Mouse (Mus musculus) lung, embryonic 16.5 days (tissue): ENCODE data around the gene Gpkow. TPM values are rescaled to one million over a fixed set of nuclear protein-coding genes. Genes with fewer than 3 reads are reported as not detected.

Experiments
- ATAC-seq: fragments of 200-750 bp; cut with Nextera tagmentation; 2 replicates; pipeline ENCODE4 v1.8.0; 2017; ENCODE audit warnings: low read depth, mild to moderate bottlenecking, moderate library complexity
- H3K27ac ChIP-seq: fragments of 300-500 bp; sonication (generic); 2 replicates; pipeline ENCODE4 v1.5.1; 2014; ENCODE audit warnings: mild to moderate bottlenecking, control low read depth, low read length
- H3K27me3 ChIP-seq: fragments of 300-500 bp; sonication (generic); 2 replicates; pipeline ENCODE4 v1.6.1; 2014; ENCODE audit warnings: low read depth, low read length, mixed read lengths; ENCODE audit not compliant: control insufficient read depth, insufficient read depth
- H3K36me3 ChIP-seq: fragments of 300-500 bp; sonication (generic); 2 replicates; pipeline ENCODE4 v1.6.1; 2014; ENCODE audit warnings: low read length; ENCODE audit not compliant: control insufficient read depth, insufficient read depth
- H3K4me1 ChIP-seq: fragments of 300-500 bp; sonication (generic); replicated peaks from 2 replicates; pipeline ENCODE4 v1.6.1; 2014; ENCODE audit warnings: low read length, mixed read lengths; ENCODE audit not compliant: control insufficient read depth, insufficient read depth
- H3K4me2 ChIP-seq: fragments of 300-500 bp; sonication (generic); 2 replicates; pipeline ENCODE4 v1.6.1; 2014; ENCODE audit warnings: low read depth, low read length, control low read depth
- H3K4me3 ChIP-seq: fragments of 300-500 bp; sonication (generic); 2 replicates; pipeline ENCODE4 v1.5.1; 2014; ENCODE audit warnings: mild to moderate bottlenecking, low read length, control low read depth
- H3K9ac ChIP-seq: fragments of 300-500 bp; sonication (generic); 2 replicates; pipeline ENCODE4 v1.6.1; 2014; ENCODE audit warnings: low read length, control low read depth
- H3K9me3 ChIP-seq: fragments of 300-500 bp; sonication (generic); 2 replicates; pipeline ENCODE4 v1.6.1; 2016; ENCODE audit warnings: low read length; ENCODE audit not compliant: control insufficient read depth
- WGBS: fragments of 180-500 bp; shearing (Covaris S2); extraction: QIAGEN DNeasy Blood & Tissue Kit; methylation state at CpG from one replicate; pipeline ENCODE4 v1.1.7; 2014; 5-methylcytosine and 5-hydroxymethylcytosine counted together
- polyA plus RNA-seq: library from polyadenylated mRNA; unstranded; fragments of >200 nt; fragmentation: Nextera tagmentation; extraction: Ambion mirVana; gene quantifications from 2 replicates; pipeline ENCODE4 v1.2.1, GENCODE M21; 2015

The Gpkow gene
- 51.6 and 51.8 TPM in 2 replicates for polyA plus RNA-seq

DNA sequence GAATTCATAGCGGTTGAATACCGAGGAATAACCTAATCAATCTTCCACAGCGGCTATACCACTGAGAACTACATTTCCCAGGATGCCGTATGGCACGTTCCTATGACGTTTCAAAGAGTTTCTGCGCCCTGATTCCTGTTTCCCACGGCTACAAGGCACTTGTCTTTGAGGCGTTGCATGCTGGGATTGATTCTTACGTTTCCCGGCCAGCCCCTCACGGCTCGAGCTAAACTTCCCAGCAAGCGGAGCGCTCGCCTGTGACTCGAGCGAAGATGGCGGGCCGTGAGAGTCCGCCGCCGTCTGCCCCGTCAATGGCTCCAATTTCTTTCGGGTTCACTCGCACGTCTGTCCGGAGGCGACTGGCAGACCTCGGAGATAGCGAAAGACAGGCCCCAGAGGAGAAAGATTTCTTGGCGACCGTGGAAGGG, at the start of gene Gpkow:
Gpkow (plus strand) TSS at position 178 of the 428 bp plus-strand sequence.
- no peaks in the 10 kb centered on the region; the same call in 1 of the 2 replicates for H3K4me1 ChIP-seq
- peaks cover 2% of the 10 kb centered on the region for H3K36me3 ChIP-seq
- H3K4me2 ChIP-seq: peak within 1 kb of the TSS; percentile 61
- no peaks in the 10 kb centered on the region for H3K27me3 ChIP-seq
- ATAC-seq: peak; percentile 96
- H3K9ac ChIP-seq: peak within 1 kb of the TSS; percentile 73
- peak within 1 kb of the TSS; percentile 67 for H3K4me3 ChIP-seq
- H3K9me3 ChIP-seq: no peaks in the 10 kb centered on the region
- peak within 1 kb of the TSS; percentile 17; the same call in 1 of the 2 replicates for H3K27ac ChIP-seq
- WGBS: 6% methylated on average over 33 of the region's 33 CpGs

DNA sequence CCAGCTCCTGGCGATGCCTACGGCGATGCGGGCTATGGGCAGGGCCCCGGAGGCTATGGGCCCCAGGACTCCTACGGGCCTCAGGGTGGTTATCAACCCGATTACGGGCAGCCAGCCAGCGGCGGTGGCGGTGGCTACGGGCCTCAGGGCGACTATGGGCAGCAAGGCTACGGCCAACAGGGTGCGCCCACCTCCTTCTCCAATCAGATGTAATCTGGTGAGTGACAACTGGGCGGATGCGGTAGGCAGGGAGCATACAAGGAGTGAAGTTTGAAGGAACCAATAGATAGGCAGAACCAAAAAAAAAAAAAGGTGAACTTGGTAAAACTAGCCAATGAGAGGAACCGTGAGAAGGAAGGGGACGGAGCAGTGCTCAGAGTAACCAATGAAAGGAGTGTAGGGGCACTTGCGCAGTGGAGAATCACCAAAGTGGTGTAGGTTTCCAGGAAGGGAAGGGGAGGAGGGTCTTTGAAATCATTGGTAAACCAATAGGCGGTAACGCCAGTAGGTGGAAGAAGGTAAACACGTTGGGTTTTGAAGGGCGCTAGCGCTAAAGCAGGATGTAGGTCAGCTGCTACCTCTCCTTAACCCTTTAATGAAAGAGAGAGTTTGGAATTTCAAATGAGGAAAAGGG, 48.1 kb upstream of the Gpkow start:
- H3K27me3 ChIP-seq: no peaks in the 10 kb centered on the region
- H3K9ac ChIP-seq: peak overlapping the region; percentile 82
- H3K36me3 ChIP-seq: no peaks in the 10 kb centered on the region
- WGBS: 12% methylated on average over 25 of the region's 25 CpGs
- H3K4me2 ChIP-seq: peak overlapping the region; percentile 62
- H3K4me1 ChIP-seq: no peaks in the 10 kb centered on the region
- H3K27ac ChIP-seq: peak overlapping the region; percentile 85
- H3K4me3 ChIP-seq: peak overlapping the region; percentile 57
- H3K9me3 ChIP-seq: no peaks in the 10 kb centered on the region
- peak; percentile 99 for ATAC-seq

DNA sequence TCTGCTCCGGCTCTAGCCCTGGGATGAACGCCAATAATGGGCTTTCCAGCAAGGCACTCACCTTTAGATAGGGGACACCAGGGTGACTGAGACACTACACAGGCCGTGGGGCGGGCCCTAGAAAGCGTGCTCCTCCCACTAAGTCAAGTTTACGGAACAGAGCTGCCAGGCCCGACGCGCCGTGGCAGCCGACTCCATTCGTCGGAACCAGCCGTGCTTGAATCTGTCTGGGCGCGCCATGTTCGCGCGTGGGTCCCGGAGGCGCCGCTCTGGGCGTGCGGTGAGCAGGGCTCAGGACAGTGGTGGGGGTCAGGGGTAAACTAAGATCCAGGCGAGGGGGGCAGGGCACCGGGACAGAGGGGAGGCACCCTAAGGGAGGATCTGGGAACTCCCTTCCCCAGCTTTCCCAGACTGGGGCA, 39.7 kb upstream of the Gpkow start, which contains the start of gene Prickle3:
Prickle3 (plus strand) TSS at position 40 of the 419 bp plus-strand sequence.
- H3K9ac ChIP-seq: peak within 1 kb of the TSS; percentile 80
- H3K4me2 ChIP-seq: peak within 1 kb of the TSS; percentile 67
- peak within 1 kb of the TSS; percentile 61 for H3K4me3 ChIP-seq
- peak; percentile 67 for ATAC-seq
- H3K27me3 ChIP-seq: no peaks in the 10 kb centered on the region
- H3K9me3 ChIP-seq: no peaks in the 10 kb centered on the region
- peak within 1 kb of the TSS; percentile 78 for H3K27ac ChIP-seq
- WGBS: 21% methylated on average over 26 of the region's 26 CpGs
- no peaks in the 10 kb centered on the region for H3K36me3 ChIP-seq
- peaks cover 8% of the 10 kb centered on the region for H3K4me1 ChIP-seq

DNA sequence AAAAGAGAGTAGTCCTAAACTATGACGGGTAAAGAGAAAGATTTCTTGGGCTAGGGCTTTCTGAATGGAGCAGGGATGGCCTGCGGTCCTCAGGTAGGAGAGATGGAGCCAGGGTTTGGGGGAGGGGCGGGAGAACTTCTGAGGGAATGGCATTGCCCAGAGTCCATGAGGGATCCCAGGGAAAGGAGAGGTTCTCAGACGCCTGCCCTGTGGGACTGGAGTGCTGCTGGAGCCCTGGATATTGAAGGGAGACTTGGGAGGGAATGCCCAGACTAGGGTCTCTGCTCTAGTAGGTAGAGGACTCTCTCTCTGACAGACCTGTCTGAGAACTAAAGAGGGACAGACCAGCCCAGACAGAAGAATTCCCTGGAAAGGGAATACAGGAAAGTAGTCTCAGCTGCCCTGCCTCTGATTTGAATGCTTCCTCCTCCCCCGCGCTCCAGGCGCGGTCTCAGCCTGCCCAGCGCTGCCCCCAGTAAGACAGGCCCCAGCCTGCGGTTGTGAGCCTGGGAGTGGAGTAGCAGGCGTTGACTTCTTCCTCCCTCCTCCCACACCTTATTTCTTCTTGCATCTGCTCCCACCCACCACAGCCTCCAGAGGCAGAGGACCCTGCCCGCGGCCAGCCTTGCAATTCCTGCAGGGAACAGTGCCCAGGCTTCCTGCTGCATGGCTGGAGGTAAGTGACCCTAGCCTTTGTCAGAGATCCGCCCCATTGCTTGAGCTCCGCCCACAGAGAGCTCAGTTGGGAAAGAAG, 38.7 kb upstream of the Gpkow start:
- Histone ChIP-seq H3K36me3 (no peaks in the 10 kb centered on the region), H3K9ac (peak overlapping the region; percentile 80), H3K27ac (peak overlapping the region; percentile 78), H3K4me3 (peak overlapping the region; percentile 61), H3K27me3 (no peaks in the 10 kb centered on the region), H3K9me3 (no peaks in the 10 kb centered on the region), H3K4me1 (peaks cover 8% of the 10 kb centered on the region), H3K4me2 (peak overlapping the region; percentile 67)
- WGBS: 17% methylated on average over 15 of the region's 15 CpGs
- peak; percentile 86 for ATAC-seq

DNA sequence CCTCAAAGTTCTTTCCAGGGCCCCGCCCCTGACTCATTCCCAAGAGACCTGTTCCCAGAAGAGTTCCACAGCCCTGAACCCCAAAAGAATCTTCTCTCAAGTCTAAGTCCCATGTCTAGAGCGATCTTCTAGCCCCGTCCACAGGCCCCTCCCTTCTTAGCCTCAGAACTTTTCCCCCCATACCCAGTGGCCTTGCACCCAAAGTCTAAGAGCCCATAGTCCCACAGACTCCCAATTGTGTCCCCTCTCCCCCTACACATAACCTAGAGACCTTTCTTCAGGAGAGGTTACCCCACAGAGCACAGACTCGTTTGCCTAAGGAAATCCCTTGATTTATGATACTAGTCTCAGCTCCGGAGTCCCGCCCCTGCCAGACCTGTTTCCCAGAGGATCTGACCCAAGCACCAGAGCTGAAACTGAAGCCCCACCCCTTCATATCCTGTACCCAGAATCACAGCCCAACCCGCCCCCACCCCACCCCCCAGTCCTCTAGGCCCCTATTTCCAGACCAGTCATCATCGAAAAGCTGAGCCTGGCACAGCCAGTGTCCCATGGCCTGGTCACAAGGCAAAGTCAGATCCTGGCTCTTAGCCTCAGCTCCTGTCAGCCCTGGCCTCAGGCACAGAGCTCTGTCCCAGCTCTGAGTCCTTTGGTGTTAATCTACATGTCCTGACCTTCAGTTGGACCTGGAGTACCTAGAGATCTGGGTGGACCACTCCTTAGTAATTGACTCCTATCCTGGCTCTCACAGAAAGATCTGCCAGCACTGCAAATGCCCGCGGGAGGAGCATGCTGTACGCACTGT, 37.9 kb upstream of the Gpkow start:
- Histone ChIP-seq H3K9ac (no peak overlapping the region), H3K4me2 (peak overlapping the region; percentile 67), H3K27ac (peak overlapping the region; percentile 33), H3K27me3 (no peaks in the 10 kb centered on the region), H3K36me3 (no peaks in the 10 kb centered on the region), H3K4me1 (peaks cover 8% of the 10 kb centered on the region), H3K4me3 (peak overlapping the region; percentile 61), H3K9me3 (no peaks in the 10 kb centered on the region)
- peak; percentile 30 for ATAC-seq
- 46% methylated on average over 11 of the region's 11 CpGs for WGBS

DNA sequence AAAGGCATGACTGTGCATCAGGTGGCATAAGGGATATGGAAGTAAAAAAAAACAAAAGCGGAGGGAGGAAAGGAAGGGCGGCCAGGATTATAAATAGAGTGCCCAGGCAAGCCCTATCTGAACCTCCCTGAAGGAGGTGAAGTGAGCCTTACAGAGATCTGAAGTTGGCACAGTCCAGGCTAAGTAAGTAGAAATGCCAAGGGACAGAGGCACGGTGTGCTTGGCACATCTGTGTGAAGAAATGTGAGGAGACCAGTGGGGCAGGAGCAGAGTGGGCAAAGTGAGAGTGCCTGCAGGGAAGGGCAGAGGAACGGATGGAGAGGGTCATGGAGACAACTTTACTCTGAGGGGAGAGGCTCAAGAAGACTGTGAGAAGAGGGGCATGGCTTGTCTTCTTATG, 35.8 kb upstream of the Gpkow start:
- Histone ChIP-seq H3K27me3 (no peaks in the 10 kb centered on the region), H3K27ac (no peak overlapping the region), H3K4me2 (no peak overlapping the region), H3K36me3 (no peaks in the 10 kb centered on the region), H3K4me1 (peaks cover 8% of the 10 kb centered on the region), H3K4me3 (no peak overlapping the region), H3K9me3 (no peaks in the 10 kb centered on the region), H3K9ac (no peak overlapping the region)
- no peak for ATAC-seq
- 81% methylated on average over 4 of the region's 4 CpGs for WGBS

DNA sequence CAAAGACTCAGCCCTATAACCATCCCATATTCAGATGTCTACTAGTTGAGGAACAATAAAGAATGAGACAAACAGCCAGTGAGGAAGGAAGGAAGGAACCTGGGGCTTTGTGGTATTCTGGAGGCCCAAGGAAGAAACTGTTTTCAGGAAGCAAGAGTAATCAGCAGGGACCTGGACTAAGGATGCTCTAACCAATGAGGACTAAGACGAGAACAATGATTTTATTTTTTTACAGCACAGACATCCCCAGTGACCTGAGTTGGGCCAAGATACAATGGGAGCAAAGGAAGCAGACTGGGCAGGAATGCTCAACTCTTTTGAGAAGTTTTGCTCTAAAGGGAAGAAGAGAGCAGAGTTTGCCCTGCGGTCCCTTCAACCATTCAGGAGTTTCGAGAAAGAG, 34.0 kb upstream of the Gpkow start:
- Histone ChIP-seq H3K9me3 (no peaks in the 10 kb centered on the region), H3K36me3 (no peaks in the 10 kb centered on the region), H3K27me3 (no peaks in the 10 kb centered on the region), H3K4me2 (no peak overlapping the region), H3K4me1 (peaks cover 4% of the 10 kb centered on the region), H3K27ac (peak overlapping the region; percentile 70), H3K9ac (no peak overlapping the region), H3K4me3 (no peak overlapping the region)
- 71% methylated on average over 3 of the region's 3 CpGs for WGBS
- ATAC-seq: no peak

DNA sequence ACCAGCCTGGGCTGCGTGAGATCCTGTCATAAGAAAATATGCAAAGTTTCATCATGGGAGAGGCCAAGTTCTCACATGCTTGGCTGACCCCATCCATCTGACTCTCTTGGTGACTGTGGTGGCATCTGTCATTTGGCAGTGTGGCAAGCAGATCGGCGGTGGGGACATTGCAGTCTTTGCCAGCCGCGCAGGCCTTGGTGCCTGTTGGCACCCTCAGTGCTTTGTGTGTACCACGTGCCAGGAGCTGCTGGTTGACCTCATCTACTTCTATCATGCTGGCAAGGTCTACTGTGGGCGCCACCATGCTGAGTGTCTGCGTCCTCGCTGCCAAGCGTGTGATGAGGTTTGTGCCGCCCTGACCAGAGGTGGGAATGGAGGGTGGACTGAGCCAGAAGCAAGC, 32.1 kb upstream of the Gpkow start:
- H3K27me3 ChIP-seq: no peaks in the 10 kb centered on the region
- H3K9me3 ChIP-seq: no peaks in the 10 kb centered on the region
- H3K9ac ChIP-seq: no peak overlapping the region
- no peaks in the 10 kb centered on the region; the same call in 1 of the 2 replicates for H3K4me1 ChIP-seq
- no peak for ATAC-seq
- WGBS: 89% methylated on average over 11 of the region's 11 CpGs
- H3K4me2 ChIP-seq: no peak overlapping the region
- H3K36me3 ChIP-seq: no peaks in the 10 kb centered on the region
- H3K27ac ChIP-seq: no peak overlapping the region
- no peak overlapping the region for H3K4me3 ChIP-seq
